Mouse (Mus musculus) lung, embryonic 15.5 days (tissue): ENCODE measurements around the gene Ccna2. TPM values are rescaled to one million over a fixed set of nuclear protein-coding genes. Genes with fewer than 3 reads are reported as not detected.
A peak's percentile ranks its signal among the peaks of the same experiment; 100 is the strongest.
"Not testable (repeated sequence)": the region's sequence is repeated elsewhere in the genome, so short reads cannot be mapped to it uniquely, and the experiment has no call there.

ENCODE experiments used
- ATAC-seq: fragments of 200-750 bp; cut with Nextera tagmentation; 2 replicates; pipeline ENCODE4 v1.8.0; 2017; ENCODE audit warnings: moderate number of reproducible peaks, borderline replicate concordance; ENCODE audit not compliant: low FRiP score, low TSS enrichment; ENCODE audit errors: extremely low read depth
- H3K27ac ChIP-seq: fragments of 300-500 bp; sonication (generic); 2 replicates; pipeline ENCODE4 v1.5.1; 2015; ENCODE audit warnings: moderate library complexity, mild to moderate bottlenecking, inconsistent platforms
- H3K27me3 ChIP-seq: fragments of 300-500 bp; sonication (generic); 2 replicates; pipeline ENCODE4 v1.6.1; 2015; ENCODE audit warnings: inconsistent platforms
- H3K36me3 ChIP-seq: fragments of 300-500 bp; sonication (generic); 2 replicates; pipeline ENCODE4 v1.6.1; 2015; ENCODE audit warnings: inconsistent platforms
- H3K4me1 ChIP-seq: fragments of 300-500 bp; sonication (generic); 2 replicates; pipeline ENCODE4 v1.6.1; 2015; ENCODE audit warnings: inconsistent platforms
- H3K4me2 ChIP-seq: fragments of 300-500 bp; sonication (generic); 2 replicates; pipeline ENCODE4 v1.6.1; 2015; ENCODE audit warnings: inconsistent platforms, mild to moderate bottlenecking, moderate library complexity
- H3K4me3 ChIP-seq: fragments of 300-500 bp; sonication (generic); 2 replicates; pipeline ENCODE4 v1.5.1; 2015; ENCODE audit warnings: mild to moderate bottlenecking, inconsistent platforms
- H3K9ac ChIP-seq: fragments of 300-500 bp; sonication (generic); 2 replicates; pipeline ENCODE4 v1.6.1; 2015; ENCODE audit warnings: inconsistent platforms
- H3K9me3 ChIP-seq: fragments of 300-500 bp; sonication (generic); 2 replicates; pipeline ENCODE4 v1.6.1; 2016; ENCODE audit warnings: inconsistent platforms
- WGBS: fragments of 180-500 bp; shearing (Covaris S2); methylation state at CpG from one replicate; pipeline ENCODE4 v1.1.7; 2015; 5-methylcytosine and 5-hydroxymethylcytosine counted together
- polyA plus RNA-seq: library from polyadenylated mRNA; unstranded; fragments of >200 nt; fragmentation: Nextera tagmentation; extraction: Ambion mirVana; gene quantifications from 2 replicates; pipeline ENCODE4 v1.2.1, GENCODE M21; 2015

Gene Ccna2
- polyA plus RNA-seq, result 215 and 219 TPM in 2 replicates

- peaks cover 33% of the 10 kb centered on the region for H3K36me3 ChIP-seq
- peak within 1 kb of the TSS; percentile 75 for H3K4me2 ChIP-seq
- under 1% methylated on average over 60 of the region's 60 CpGs for WGBS
- peak within 1 kb of the TSS; percentile 88 for H3K27ac ChIP-seq
- no peaks in the 10 kb centered on the region for H3K27me3 ChIP-seq
- no peaks in the 10 kb centered on the region for H3K9me3 ChIP-seq
- peaks cover 21% of the 10 kb centered on the region for H3K4me1 ChIP-seq
- ATAC-seq, result peak; percentile 100
- peak within 1 kb of the TSS; percentile 97 for H3K9ac ChIP-seq
- peak within 1 kb of the TSS; percentile 99 for H3K4me3 ChIP-seq
These were observed at the start of gene Ccna2 for GRCm38 (mm10) chr3:36571827-36572378. Gene Ccna2 (minus strand): TSS chr3:36572150.

GRCm38 (mm10) chr3:36618181-36618580, 46.2 kb upstream of the Ccna2 start:
- H3K9me3 ChIP-seq, result no peaks in the 10 kb centered on the region
- H3K36me3 ChIP-seq, result no peaks in the 10 kb centered on the region
- no peak overlapping the region for H3K27ac ChIP-seq
- H3K27me3 ChIP-seq, result no peaks in the 10 kb centered on the region
- WGBS, result 68% methylated on average over 7 of the region's 7 CpGs
- no peaks in the 10 kb centered on the region for H3K4me1 ChIP-seq
- H3K4me2 ChIP-seq, result no peak overlapping the region
- H3K9ac ChIP-seq, result no peak overlapping the region
- no peak for ATAC-seq
- no peak overlapping the region for H3K4me3 ChIP-seq

DNA sequence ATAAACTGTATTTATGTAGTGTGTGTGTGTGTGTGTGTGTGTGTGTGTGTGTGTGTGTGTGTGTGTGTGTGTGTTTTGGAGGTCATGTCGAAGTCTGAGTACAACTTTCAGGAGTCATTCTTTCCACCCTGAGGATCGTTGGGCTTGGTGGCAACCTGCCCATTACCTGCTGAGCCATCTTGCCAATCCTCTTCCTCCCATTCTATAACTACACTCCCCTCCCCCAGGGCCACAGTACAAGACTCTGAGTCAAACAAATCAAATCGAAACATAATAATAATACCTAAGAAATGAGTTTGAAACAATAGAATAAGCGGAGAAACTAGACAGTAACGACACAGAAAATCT, 41.9 kb upstream of the Ccna2 start:
- Histone ChIP-seq H3K36me3 (no peaks in the 10 kb centered on the region), H3K27ac (no peak overlapping the region), H3K27me3 (no peaks in the 10 kb centered on the region), H3K9me3 (no peaks in the 10 kb centered on the region), H3K9ac (no peak overlapping the region), H3K4me2 (peak overlapping the region; percentile 65), H3K4me3 (no peak overlapping the region), H3K4me1 (peaks cover 5% of the 10 kb centered on the region; the same call in 1 of the 2 replicates)
- 64% methylated on average over 5 of the region's 5 CpGs for WGBS
- no peak for ATAC-seq

GRCm38 (mm10) chr3:36613202-36613907, 41.4 kb upstream of the Ccna2 start, which contains the start of gene Bbs7:
Gene Bbs7 (minus strand): TSS chr3:36613477.
- Histone ChIP-seq H3K4me2 (peak within 1 kb of the TSS; percentile 65), H3K27ac (peak within 1 kb of the TSS; percentile 43), H3K4me1 (peaks cover 5% of the 10 kb centered on the region; the same call in 1 of the 2 replicates), H3K27me3 (no peaks in the 10 kb centered on the region), H3K4me3 (peak within 1 kb of the TSS; percentile 62), H3K9ac (peak within 1 kb of the TSS; percentile 56), H3K36me3 (no peaks in the 10 kb centered on the region), H3K9me3 (no peaks in the 10 kb centered on the region)
- peak; percentile 100 for ATAC-seq
- WGBS, result 3% methylated on average over 38 of the region's 38 CpGs

- Histone ChIP-seq H3K9ac (peak overlapping the region; percentile 56), H3K36me3 (no peaks in the 10 kb centered on the region), H3K27me3 (no peaks in the 10 kb centered on the region), H3K4me1 (peaks cover 5% of the 10 kb centered on the region; the same call in 1 of the 2 replicates), H3K27ac (peak overlapping the region; percentile 43), H3K4me3 (peak overlapping the region; percentile 62), H3K9me3 (no peaks in the 10 kb centered on the region), H3K4me2 (peak overlapping the region; percentile 65)
- WGBS, result 5% methylated on average over 6 of the region's 6 CpGs
- ATAC-seq, result peak; percentile 14; the same call in 1 of the 2 replicates
These were observed 40.7 kb upstream of the Ccna2 start for GRCm38 (mm10) chr3:36612687-36613086.

DNA sequence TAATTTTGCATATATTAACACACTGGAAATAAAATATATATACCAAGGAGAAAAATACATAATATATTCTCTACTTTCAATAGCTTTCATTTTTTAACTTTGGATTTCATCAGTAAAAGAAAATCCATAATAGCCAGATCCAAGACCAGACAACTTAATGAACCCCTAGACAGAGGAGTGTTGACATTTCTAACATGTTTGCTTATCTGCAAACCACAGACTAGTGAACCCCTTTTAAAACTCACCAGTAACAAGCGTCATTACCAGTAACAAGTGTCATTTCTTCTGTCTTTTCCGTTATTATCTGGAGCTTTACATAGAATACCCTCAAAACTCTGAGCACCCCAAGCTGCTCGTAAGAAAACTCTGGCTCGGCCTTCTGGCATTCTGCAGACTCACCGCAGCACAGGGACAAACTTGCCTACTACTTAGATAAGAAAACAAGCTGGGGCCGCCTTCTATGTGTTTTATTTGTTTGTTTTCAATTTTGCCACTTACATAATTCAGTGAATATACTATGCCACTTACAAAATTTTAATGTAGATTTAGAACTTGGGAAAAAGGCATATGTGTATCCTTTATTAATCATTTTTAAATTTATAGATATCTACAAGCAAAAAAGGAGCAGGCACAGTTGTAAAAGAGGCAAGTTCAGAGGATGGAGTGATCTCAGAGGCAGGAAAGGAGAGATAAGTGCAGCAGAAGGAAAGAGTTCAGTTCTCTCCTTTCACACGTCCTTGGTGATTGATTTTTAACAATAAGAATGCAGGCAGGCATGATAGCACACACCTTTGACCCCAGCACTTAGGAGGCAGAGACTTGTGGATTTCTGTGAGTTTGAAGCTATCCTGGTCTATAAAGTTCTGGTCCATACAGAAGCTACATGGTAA, 34.2 kb upstream of the Ccna2 start:
- Histone ChIP-seq H3K36me3 (no peaks in the 10 kb centered on the region), H3K4me3 (no peak overlapping the region), H3K4me1 (no peaks in the 10 kb centered on the region), H3K9ac (no peak overlapping the region), H3K4me2 (no peak overlapping the region), H3K27me3 (no peaks in the 10 kb centered on the region), H3K9me3 (no peaks in the 10 kb centered on the region), H3K27ac (no peak overlapping the region)
- 73% methylated on average over 7 of the region's 7 CpGs for WGBS
- ATAC-seq, result no peak

- H3K4me2 ChIP-seq, ATAC-seq: not testable (repeated sequence)
- WGBS, result 88% methylated on average over 9 of the region's 9 CpGs
These were observed 27.8 kb upstream of the Ccna2 start for GRCm38 (mm10) chr3:36599773-36600172.

DNA sequence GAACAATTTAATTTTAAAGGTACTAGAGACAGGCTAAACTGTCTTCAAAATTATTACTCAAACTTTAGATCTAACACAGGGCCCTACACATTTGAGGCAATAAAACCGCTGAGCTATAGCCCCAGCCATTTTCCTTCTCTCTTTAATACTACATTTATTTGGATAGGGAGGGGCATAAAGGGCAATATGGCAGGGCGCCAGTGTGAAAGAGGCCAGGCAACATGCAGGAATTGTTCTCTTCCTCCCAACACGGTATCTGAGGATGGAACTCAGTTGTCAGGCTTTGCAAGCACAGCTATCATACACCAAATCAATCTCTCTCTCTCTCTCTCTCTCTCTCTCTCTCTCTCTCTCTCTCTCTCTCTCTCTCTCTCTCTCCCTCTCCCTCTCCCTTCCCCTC, 26.9 kb upstream of the Ccna2 start:
- no peak overlapping the region for H3K4me3 ChIP-seq
- H3K27ac ChIP-seq, result no peak overlapping the region
- H3K4me2 ChIP-seq, result no peak overlapping the region
- H3K9ac ChIP-seq, result no peak overlapping the region
- WGBS, result 42% methylated on average over 3 of the region's 3 CpGs
- no peaks in the 10 kb centered on the region for H3K9me3 ChIP-seq
- ATAC-seq, result no peak
- H3K27me3 ChIP-seq, result no peaks in the 10 kb centered on the region
- H3K36me3 ChIP-seq, result no peaks in the 10 kb centered on the region
- no peaks in the 10 kb centered on the region for H3K4me1 ChIP-seq

More at GRCm38 (mm10) chr3:36599773-36600172, 27.8 kb upstream of the Ccna2 start:
- not testable (repeated sequence) for H3K9me3 ChIP-seq, H3K36me3 ChIP-seq, H3K4me3 ChIP-seq, H3K4me1 ChIP-seq, H3K27me3 ChIP-seq, H3K27ac ChIP-seq, H3K9ac ChIP-seq

- H3K36me3 ChIP-seq, result peaks cover 38% of the 10 kb centered on the region
- ATAC-seq, result peak; percentile 55
These were observed 556 bp downstream of the Ccna2 start for GRCm38 (mm10) chr3:36571361-36571826.

GRCm38 (mm10) chr3:36569836-36570235, 2.1 kb downstream of the Ccna2 start:
- no peaks in the 10 kb centered on the region for H3K27me3 ChIP-seq
- H3K4me1 ChIP-seq, result peaks cover 21% of the 10 kb centered on the region
- peaks cover 49% of the 10 kb centered on the region for H3K36me3 ChIP-seq
- 79% methylated on average over 5 of the region's 5 CpGs for WGBS
- no peak overlapping the region for H3K27ac ChIP-seq
- peak overlapping the region; percentile 97 for H3K9ac ChIP-seq
- ATAC-seq, result no peak
- H3K4me3 ChIP-seq, result peak overlapping the region; percentile 99
- H3K9me3 ChIP-seq, result no peaks in the 10 kb centered on the region
- peak overlapping the region; percentile 75 for H3K4me2 ChIP-seq

More at GRCm38 (mm10) chr3:36571361-36571826, 556 bp downstream of the Ccna2 start:
- Histone ChIP-seq H3K4me3 (peak overlapping the region; percentile 99), H3K4me2 (peak overlapping the region; percentile 75), H3K9me3 (no peaks in the 10 kb centered on the region), H3K27ac (peak overlapping the region; percentile 88), H3K27me3 (no peaks in the 10 kb centered on the region), H3K4me1 (peaks cover 21% of the 10 kb centered on the region), H3K9ac (peak overlapping the region; percentile 97)
- WGBS, result under 1% methylated on average over 46 of the region's 46 CpGs

DNA sequence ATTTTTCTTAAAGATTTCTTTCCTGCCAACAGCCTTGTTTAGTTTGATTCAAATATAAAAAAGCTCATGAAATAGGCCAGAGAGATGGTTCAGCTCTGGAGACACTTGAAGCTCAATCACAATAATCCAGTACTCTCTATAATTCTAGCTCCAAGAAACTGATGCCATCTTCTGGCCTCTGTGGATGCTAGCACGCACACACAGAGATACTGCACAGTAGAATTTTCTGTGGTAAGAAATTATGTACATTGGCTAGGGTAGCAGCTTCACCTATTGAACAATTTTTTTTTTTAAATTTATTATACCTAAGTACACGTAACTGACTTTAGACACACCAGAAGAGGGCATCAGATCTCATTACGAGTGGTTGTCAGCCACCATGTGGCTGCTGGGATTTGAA, 8.3 kb downstream of the Ccna2 start:
- H3K36me3 ChIP-seq, result peaks cover 85% of the 10 kb centered on the region
- 85% methylated on average over 3 of the region's 3 CpGs for whole genome bisulfite sequencing

More for the DNA sequence above, 8.3 kb downstream of the Ccna2 start:
- ATAC-seq, result no peak
- H3K27ac ChIP-seq, result no peak overlapping the region
- no peak overlapping the region for H3K9ac ChIP-seq
- no peak overlapping the region for H3K4me2 ChIP-seq
- no peaks in the 10 kb centered on the region for H3K4me1 ChIP-seq
- no peak overlapping the region for H3K4me3 ChIP-seq
- no peaks in the 10 kb centered on the region for H3K9me3 ChIP-seq
- H3K27me3 ChIP-seq, result no peaks in the 10 kb centered on the region
